In the genomic region with DNA sequence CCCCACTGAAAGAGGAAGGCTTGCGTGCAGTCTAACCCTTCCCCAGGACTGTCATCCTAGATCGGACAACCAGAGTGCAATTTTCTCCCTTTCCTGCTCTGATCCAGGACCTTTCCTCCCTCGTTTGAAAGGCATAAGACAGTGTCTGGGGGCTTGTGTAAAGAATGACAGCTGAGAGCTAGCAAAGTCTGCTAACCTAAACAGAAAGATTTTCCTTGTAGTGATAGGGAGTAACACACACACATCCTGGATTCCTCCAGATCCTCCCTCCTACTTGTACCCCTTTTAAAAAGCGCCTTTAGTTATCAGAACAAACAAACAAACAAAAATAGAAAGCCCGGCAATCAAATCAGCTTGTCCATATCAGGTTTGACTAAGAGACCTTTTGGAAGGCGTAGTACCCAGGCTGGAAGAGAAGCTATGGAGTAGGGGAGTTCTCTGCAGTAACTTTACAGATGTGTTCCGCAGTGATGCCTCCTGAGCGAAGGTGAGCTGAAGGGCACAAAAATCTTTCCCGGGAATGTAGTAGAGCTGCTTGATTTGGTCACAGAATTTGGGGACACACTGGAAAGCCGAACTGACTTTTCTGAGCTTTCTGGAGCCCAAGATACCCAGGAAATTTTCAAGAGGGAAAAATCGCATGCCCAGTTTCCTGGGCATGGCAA, we compare ENCODE assay signal across 17 mouse cellular contexts. TPM values are rescaled to one million over a fixed set of nuclear protein-coding genes. Genes with fewer than 3 reads are reported as not detected.
DNase-seq lines count a peak whose midpoint lies in the region; ATAC-seq and TF ChIP-seq lines count a peak whose summit lies in the region.
"Had no signal": no experiment of that assay in that cellular context is flagged by ENCODE, and none has a peak within 500 bp of the region (broad histone marks: within the 10 kb centered on the region; RNA-seq: fewer than 3 reads in every experiment).

No protein-coding gene starts in this region.

- peak overlapping the region; percentile 72 for H3K9ac ChIP-seq in forebrain, embryonic 13.5 days
- peak overlapping the region; percentile 56 for H3K9ac ChIP-seq in hindbrain, postnatal 0 days (replicated peaks; ENCODE audit: low read length)
- H3K9ac ChIP-seq in midbrain, postnatal 0 days (replicated peaks; ENCODE audit: low read length, poor library complexity, severe bottlenecking) = peak overlapping the region; percentile 75
- no peak overlapping the region for H3K9ac ChIP-seq in liver, postnatal 0 days (replicated peaks)
- H3K9ac ChIP-seq: embryonic facial prominence, embryonic 12.5 days; liver, embryonic 13.5 days had no signal

- TF ChIP-seq CTCF in hindbrain, postnatal 0 days (IDR thresholded peaks at IDR 0.05; ENCODE audit: low read depth) = no peak
- no peak for TF ChIP-seq CTCF in midbrain, postnatal 0 days (IDR thresholded peaks at IDR 0.05)
- TF ChIP-seq CTCF in cerebellum, adult 2 months (IDR thresholded peaks at IDR 0.05; ENCODE audit: borderline replicate concordance, insufficient read depth, low read depth, low read length) = no peak
- no peak for TF ChIP-seq CTCF in liver, postnatal 0 days (IDR thresholded peaks at IDR 0.05; ENCODE audit: low read depth)
- TF ChIP-seq CTCF in lung, adult 2 months (IDR thresholded peaks at IDR 0.05; ENCODE audit: insufficient read depth, low read length) = no peak

- ATAC-seq in forebrain, embryonic 13.5 days = no peak
- no peak for ATAC-seq in hindbrain, postnatal 0 days
- ATAC-seq in midbrain, postnatal 0 days (ENCODE audit: low FRiP score) = no peak
- no peak for ATAC-seq in liver, postnatal 0 days

- peak overlapping the region; percentile 32; the same call in 1 of the 2 replicates for H3K4me3 ChIP-seq in embryonic facial prominence, embryonic 10.5 days
- peak overlapping the region; percentile 41 for H3K4me3 ChIP-seq in forebrain, embryonic 13.5 days
- H3K4me3 ChIP-seq in hindbrain, postnatal 0 days (ENCODE audit: low read length) = peak overlapping the region; percentile 35
- peak overlapping the region; percentile 46 for H3K4me3 ChIP-seq in midbrain, postnatal 0 days (ENCODE audit: low read depth, low read length)
- H3K4me3 ChIP-seq in cerebellum, adult 2 months (replicated peaks; ENCODE audit: insufficient read depth, low read depth, low read length) = no peak overlapping the region
- no peak overlapping the region for H3K4me3 ChIP-seq in liver, postnatal 0 days (ENCODE audit: low read depth, low read length)
- no peak overlapping the region for H3K4me3 ChIP-seq in lung, adult 2 months (replicated peaks; ENCODE audit: extremely low read depth, low read depth, low read length)
- H3K4me3 ChIP-seq: embryonic facial prominence, embryonic 12.5 days; liver, embryonic 13.5 days; myocyte had no signal

- peaks cover 100% of the 10 kb centered on the region for H3K27me3 ChIP-seq in embryonic facial prominence, embryonic 10.5 days (replicated peaks; ENCODE audit: low read depth, poor library complexity, severe bottlenecking)
- H3K27me3 ChIP-seq in forebrain, embryonic 13.5 days = peaks cover 68% of the 10 kb centered on the region
- H3K27me3 ChIP-seq in hindbrain, postnatal 0 days (ENCODE audit: insufficient read depth, low read length) = peaks cover 14% of the 10 kb centered on the region
- peaks cover 20% of the 10 kb centered on the region; the same call in 1 of the 2 replicates for H3K27me3 ChIP-seq in midbrain, postnatal 0 days (ENCODE audit: insufficient read depth, low read length)
- peaks cover 1% of the 10 kb centered on the region; the same call in 1 of the 2 replicates for H3K27me3 ChIP-seq in cerebellum, adult 2 months (ENCODE audit: control insufficient read depth, insufficient read depth, low read length)
- H3K27me3 ChIP-seq in liver, postnatal 0 days (ENCODE audit: insufficient read depth, low read length) = peaks cover 53% of the 10 kb centered on the region
- H3K27me3 ChIP-seq: CH12.LX had no signal

- WGBS in embryonic facial prominence, embryonic 10.5 days = 1% methylated on average over 11 of the region's 11 CpGs
- whole genome bisulfite sequencing in forebrain, embryonic 13.5 days = 4% methylated on average over 11 of the region's 11 CpGs
- WGBS in hindbrain, postnatal 0 days = 7% methylated on average over 11 of the region's 11 CpGs
- WGBS in midbrain, postnatal 0 days = under 1% methylated on average over 11 of the region's 11 CpGs
- WGBS in cerebellum, adult 2 months = 80% methylated on average over 11 of the region's 11 CpGs
- 5% methylated on average over 11 of the region's 11 CpGs for WGBS in liver, postnatal 0 days (ENCODE audit: insufficient replicate concordance)
- 7% methylated on average over 11 of the region's 11 CpGs for WGBS in lung, adult 2 months

- peaks cover 16% of the 10 kb centered on the region for H3K4me1 ChIP-seq in embryonic facial prominence, embryonic 10.5 days
- H3K4me1 ChIP-seq in forebrain, embryonic 13.5 days = peaks cover 20% of the 10 kb centered on the region
- H3K4me1 ChIP-seq in hindbrain, postnatal 0 days (ENCODE audit: insufficient read depth, low read length) = no peaks in the 10 kb centered on the region; the same call in 1 of the 2 replicates
- no peaks in the 10 kb centered on the region for H3K4me1 ChIP-seq in midbrain, postnatal 0 days (ENCODE audit: insufficient read depth, low read length)
- no peaks in the 10 kb centered on the region for H3K4me1 ChIP-seq in cerebellum, adult 2 months (ENCODE audit: control insufficient read depth, insufficient read depth, low read length)
- no peaks in the 10 kb centered on the region for H3K4me1 ChIP-seq in liver, postnatal 0 days (ENCODE audit: insufficient read depth)
- no peaks in the 10 kb centered on the region for H3K4me1 ChIP-seq in lung, adult 2 months (ENCODE audit: control insufficient read depth, insufficient read depth, low read length)
- H3K4me1 ChIP-seq: embryonic facial prominence, embryonic 12.5 days; liver, embryonic 13.5 days had no signal

- no peaks in the 10 kb centered on the region for H3K9me3 ChIP-seq in embryonic facial prominence, embryonic 10.5 days
- no peaks in the 10 kb centered on the region for H3K9me3 ChIP-seq in forebrain, embryonic 13.5 days (replicated peaks)
- H3K9me3 ChIP-seq in hindbrain, postnatal 0 days (ENCODE audit: low read length) = no peaks in the 10 kb centered on the region
- H3K9me3 ChIP-seq in midbrain, postnatal 0 days (ENCODE audit: low read length) = no peaks in the 10 kb centered on the region
- H3K9me3 ChIP-seq in liver, postnatal 0 days (ENCODE audit: low read length) = no peaks in the 10 kb centered on the region
- H3K9me3 ChIP-seq: embryonic facial prominence, embryonic 12.5 days; liver, embryonic 13.5 days had no signal

- TF ChIP-seq EP300 in liver, postnatal 0 days (IDR thresholded peaks at IDR 0.05; ENCODE audit: low read depth) = no peak

- DNase-seq in embryonic facial prominence, embryonic 10.5 days (ENCODE audit: low spot score) = peak; percentile 16
- DNase-seq in hindbrain, postnatal 0 days (ENCODE audit: low spot score) = no peak
- DNase-seq in midbrain, postnatal 0 days (ENCODE audit: low spot score) = no peak
- DNase-seq in kidney, adult 11 months = no peak
- DNase-seq in cerebellum, adult 2 months = no peak
- DNase-seq in liver, postnatal 0 days = no peak
- DNase-seq in lung, adult 2 months = no peak
- DNase-seq: adrenal gland, postnatal 25 days; cerebellum, adult 11-12 months; kidney, postnatal 14 days; liver, embryonic 13.5 days; lung, postnatal 4 days had no signal

- no peak for TF ChIP-seq POLR2A in cerebellum, adult 2 months (IDR thresholded peaks at IDR 0.05; ENCODE audit: borderline replicate concordance, insufficient read depth, low read length)
- TF ChIP-seq POLR2A in lung, adult 2 months (IDR thresholded peaks at IDR 0.05; ENCODE audit: borderline replicate concordance, extremely low read depth, low read depth, low read length) = no peak

- H3K27ac ChIP-seq in embryonic facial prominence, embryonic 10.5 days (replicated peaks) = no peak overlapping the region
- peak overlapping the region; percentile 92 for H3K27ac ChIP-seq in forebrain, embryonic 13.5 days
- peak overlapping the region; percentile 82 for H3K27ac ChIP-seq in hindbrain, postnatal 0 days
- H3K27ac ChIP-seq in midbrain, postnatal 0 days (ENCODE audit: low read depth, low read length) = peak overlapping the region; percentile 93
- H3K27ac ChIP-seq in cerebellum, adult 2 months (ENCODE audit: insufficient read depth, low read length) = no peak overlapping the region
- H3K27ac ChIP-seq in liver, postnatal 0 days (ENCODE audit: low read depth) = no peak overlapping the region
- H3K27ac ChIP-seq: embryonic facial prominence, embryonic 12.5 days; liver, embryonic 13.5 days had no signal

- peak overlapping the region; percentile 61 for H3K4me2 ChIP-seq in forebrain, embryonic 13.5 days
- H3K4me2 ChIP-seq in hindbrain, postnatal 0 days (ENCODE audit: low read depth, low read length) = peak overlapping the region; percentile 42
- peak overlapping the region; percentile 60 for H3K4me2 ChIP-seq in midbrain, postnatal 0 days (ENCODE audit: low read depth, low read length, poor library complexity, severe bottlenecking)
- H3K4me2 ChIP-seq in liver, postnatal 0 days (ENCODE audit: low read depth, low read length) = no peak overlapping the region
- H3K4me2 ChIP-seq: embryonic facial prominence, embryonic 12.5 days; liver, embryonic 13.5 days had no signal

- no peaks in the 10 kb centered on the region for H3K36me3 ChIP-seq in embryonic facial prominence, embryonic 10.5 days (replicated peaks)
- no peaks in the 10 kb centered on the region for H3K36me3 ChIP-seq in forebrain, embryonic 13.5 days (ENCODE audit: poor library complexity, severe bottlenecking)
- no peaks in the 10 kb centered on the region for H3K36me3 ChIP-seq in hindbrain, postnatal 0 days (ENCODE audit: insufficient read depth, low read length)
- no peaks in the 10 kb centered on the region for H3K36me3 ChIP-seq in midbrain, postnatal 0 days (ENCODE audit: insufficient read depth, low read length)
- no peaks in the 10 kb centered on the region for H3K36me3 ChIP-seq in liver, postnatal 0 days (replicated peaks; ENCODE audit: insufficient read depth, low read length)
- H3K36me3 ChIP-seq: embryonic facial prominence, embryonic 12.5 days; liver, embryonic 13.5 days had no signal

RNA-seq across cellular contexts. Expression of gene Slc17a6, which starts 3.9 kb away (rescaled TPM):
- polyA plus RNA-seq in embryonic facial prominence, embryonic 10.5 days (2016; fragmentation: Nextera tagmentation; extraction: Ambion mirVana) = 2.9 and 5.4 TPM in 2 replicates
- polyA plus RNA-seq in forebrain, embryonic 13.5 days (2015; fragmentation: Nextera tagmentation; extraction: Ambion mirVana) = 43.7 and 49.4 TPM in 2 replicates
- total RNA-seq in hindbrain, postnatal 0 days (2014; rRNA removed) = 132 and 177 TPM in 2 replicates
- 109 and 115 TPM in 2 replicates for polyA plus RNA-seq in hindbrain, postnatal 0 days (2015; fragmentation: Nextera tagmentation; extraction: Ambion mirVana)
- 214 and 225 TPM in 2 replicates for total RNA-seq in midbrain, postnatal 0 days (2014; rRNA removed)
- 161 and 162 TPM in 2 replicates for polyA plus RNA-seq in midbrain, postnatal 0 days (2015; fragmentation: Nextera tagmentation; extraction: Ambion mirVana)
- 33.0 and 43.1 TPM in 2 replicates for polyA plus RNA-seq in cerebellum, adult 2 months (2012; rRNA removed)
- not detected in 2 replicates for polyA plus RNA-seq in liver, postnatal 0 days (2015; fragmentation: Nextera tagmentation; extraction: Ambion mirVana)
- not detected in 2 replicates for polyA plus RNA-seq in lung, adult 2 months (2012; rRNA removed)
- total RNA-seq: CH12.LX; heart, postnatal 25 days had no signal

Comparison
In these comparisons a context has a peak if more than half of its experiments do, and no peak if none do; other contexts are left out.
1. H3K27ac ChIP-seq: peak in forebrain, embryonic 13.5 days (single experiment), hindbrain, postnatal 0 days (single experiment) and midbrain, postnatal 0 days (single experiment); none in embryonic facial prominence, embryonic 10.5 days (single experiment), cerebellum, adult 2 months (single experiment) and liver, postnatal 0 days (single experiment).
2. H3K4me3 ChIP-seq: peak in embryonic facial prominence, embryonic 10.5 days (single experiment), forebrain, embryonic 13.5 days (single experiment), hindbrain, postnatal 0 days (single experiment) and midbrain, postnatal 0 days (single experiment); none in cerebellum, adult 2 months (single experiment), liver, postnatal 0 days (single experiment) and lung, adult 2 months (single experiment).